Mouse (Mus musculus): ENCODE results near the gene Lrrtm3.

Lrrtm3 gene

DNA sequence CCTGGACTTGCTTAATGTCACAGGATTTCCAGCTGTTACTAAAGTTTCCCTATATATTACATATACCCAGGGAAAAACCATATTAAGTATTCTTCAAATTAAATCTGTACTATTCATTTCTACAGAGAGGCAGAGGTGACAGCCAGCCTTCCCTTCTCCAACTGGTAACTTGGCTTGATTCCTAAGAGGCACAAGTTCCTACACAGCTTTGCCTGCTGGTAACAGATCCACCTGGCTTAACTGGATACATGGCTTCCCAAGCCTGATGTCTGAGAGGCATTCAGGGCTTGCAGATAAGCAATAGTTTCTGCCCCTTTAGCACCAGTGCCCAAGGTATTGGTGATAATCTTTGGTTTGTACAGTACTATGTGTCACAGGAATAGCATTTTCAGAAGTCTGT, 190.2 kb downstream of the Lrrtm3 start:
- no peak for DNase-seq (ENCODE audit: low read depth, low spot score)

GRCm38 (mm10) chr10:63894612-63895011, 195.5 kb downstream of the Lrrtm3 start:
- no peak for DNase-seq (ENCODE audit: low read depth, low spot score)

- no peak for DNase-seq (ENCODE audit: low read depth, low spot score)
These were observed 203.5 kb downstream of the Lrrtm3 start for GRCm38 (mm10) chr10:63886449-63887088.

DNA sequence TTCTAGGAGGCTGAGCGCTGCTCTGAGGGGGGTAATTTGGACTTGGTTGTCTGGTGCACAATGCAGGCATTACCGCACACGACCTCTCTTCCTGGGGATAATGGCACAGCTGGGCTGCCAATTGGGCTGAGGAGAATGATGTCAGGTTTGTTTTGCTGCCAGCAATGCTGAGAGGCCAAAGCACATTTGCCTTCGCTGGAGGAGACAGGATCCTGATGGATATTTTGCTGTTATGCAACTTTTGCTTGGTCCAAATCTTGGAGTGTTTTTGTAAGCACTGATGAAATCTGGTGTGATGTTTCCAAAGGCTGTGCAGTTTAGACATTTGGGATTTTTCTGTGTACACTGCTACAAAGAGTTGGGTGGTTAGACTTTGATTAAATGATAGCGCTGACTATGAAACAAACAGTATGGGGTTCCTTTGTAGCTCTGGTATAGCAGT, 209.6 kb downstream of the Lrrtm3 start:
- DNase-seq (ENCODE audit: low read depth, low spot score): no peak
